Mouse (Mus musculus): ENCODE results near the gene Dnah8. TPM values are rescaled to one million over a fixed set of nuclear protein-coding genes. Genes with fewer than 3 reads are reported as not detected.

Gene Dnah8
- polyA plus RNA-seq, 1 experiment from 2014 or later, result 1.5 TPM

DNA sequence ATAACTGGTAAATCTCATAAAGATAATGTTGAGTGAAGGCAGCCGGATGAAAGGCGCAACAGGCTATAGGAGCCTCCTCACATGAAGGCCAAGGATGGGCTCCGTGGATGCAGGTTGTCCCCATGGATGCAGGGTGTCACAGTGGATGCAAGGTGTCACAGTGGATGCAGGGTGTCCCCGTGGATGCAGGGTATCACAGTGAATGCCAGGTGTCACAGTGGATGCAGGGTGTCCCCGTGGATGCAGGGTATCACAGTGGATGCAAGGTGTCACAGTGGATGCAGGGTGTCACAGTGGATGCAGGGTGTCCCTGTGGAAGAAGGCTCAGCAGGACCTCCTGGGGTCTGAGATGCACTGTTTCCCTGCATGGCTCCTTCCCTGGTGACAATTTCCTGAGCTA is 233.2 kb downstream of the Dnah8 start:
- WGBS, result 85% methylated on average over 5 of the region's 5 CpGs
- Histone ChIP-seq H3K9me3 (replicated peaks; ENCODE audit: control insufficient read depth, low read length) (no peaks in the 10 kb centered on the region), H3K4me3 (ENCODE audit: low read depth, low read length) (no peak overlapping the region), H3K4me2 (ENCODE audit: low read depth, low read length) (no peak overlapping the region), H3K9ac (replicated peaks; ENCODE audit: low read length) (no peak overlapping the region), H3K27me3 (ENCODE audit: control insufficient read depth, insufficient read depth, low read length) (no peaks in the 10 kb centered on the region), H3K27ac (replicated peaks; ENCODE audit: low read depth, low read length) (no peak overlapping the region), H3K36me3 (replicated peaks; ENCODE audit: control insufficient read depth, insufficient read depth, low read depth, low read length) (no peaks in the 10 kb centered on the region), H3K4me1 (ENCODE audit: control insufficient read depth, insufficient read depth, low read length) (no peaks in the 10 kb centered on the region)
- ATAC-seq (replicated peaks; ENCODE audit: insufficient number of reproducible peaks, low FRiP score, low TSS enrichment, low read depth), result no peak
- no peak for DNase-seq (ENCODE audit: low spot score)

DNA sequence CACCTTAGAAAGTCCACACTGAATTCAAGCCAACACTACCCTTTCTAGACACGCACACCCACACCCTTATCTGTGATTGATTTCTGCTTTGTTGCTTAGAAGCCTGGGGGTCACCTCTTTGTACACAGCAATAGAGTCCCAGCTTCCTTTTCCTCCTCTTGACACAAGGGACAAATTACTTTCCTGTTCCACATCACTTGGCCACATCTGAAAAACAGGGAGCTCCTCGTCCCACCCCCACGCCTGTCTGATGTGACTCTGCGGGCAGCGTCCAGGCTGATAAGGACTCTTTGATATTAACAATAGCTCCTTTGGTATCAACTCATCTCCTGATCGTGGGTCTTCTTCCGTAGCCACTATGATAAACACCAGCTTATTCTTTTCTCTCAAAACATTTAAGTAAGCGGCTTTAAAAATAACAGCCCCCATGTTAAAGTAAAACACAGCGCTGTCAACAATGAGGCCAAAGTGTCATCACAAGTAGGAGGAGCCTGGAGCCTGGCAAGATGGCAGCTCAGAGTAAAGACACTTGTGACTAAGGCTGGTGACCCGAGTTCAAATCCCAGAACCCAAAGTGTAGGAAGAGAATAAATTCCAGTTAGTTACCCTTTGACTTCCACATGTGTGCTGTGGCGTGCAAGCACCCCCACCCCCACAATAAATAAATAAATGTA is 234.6 kb downstream of the Dnah8 start:
- ATAC-seq (replicated peaks; ENCODE audit: insufficient number of reproducible peaks, low FRiP score, low TSS enrichment, low read depth), result no peak
- no peaks in the 10 kb centered on the region for H3K36me3 ChIP-seq (replicated peaks; ENCODE audit: control insufficient read depth, insufficient read depth, low read depth, low read length)

DNA sequence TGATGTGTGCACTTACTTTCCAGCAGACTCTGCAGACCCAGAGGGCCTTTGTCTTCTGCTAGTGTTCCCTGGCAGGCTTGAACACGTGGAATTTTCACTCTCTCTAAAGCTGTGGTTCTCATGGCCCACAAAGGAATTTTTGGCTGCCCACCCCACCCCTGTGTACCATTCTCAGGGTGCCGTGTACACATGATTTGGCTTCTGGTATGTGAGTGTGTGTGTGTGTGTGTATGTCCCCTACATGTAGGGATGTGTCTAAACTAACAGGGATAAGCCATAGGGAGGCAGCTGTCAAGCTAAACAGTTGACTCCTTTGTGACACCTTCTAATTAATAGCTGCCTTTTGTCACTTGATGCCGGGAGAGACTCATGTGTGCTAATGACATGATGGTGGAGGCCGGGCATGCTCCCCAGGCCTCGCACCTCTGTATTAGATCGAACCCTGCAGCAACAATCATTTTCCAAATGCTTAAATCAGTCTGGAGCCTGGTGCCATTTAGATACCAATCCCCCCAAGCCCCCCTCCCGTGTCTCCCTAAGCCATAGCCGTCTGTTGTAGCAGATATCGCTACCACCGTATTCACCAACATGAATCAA is 235.9 kb downstream of the Dnah8 start:
- Histone ChIP-seq H3K9ac (replicated peaks; ENCODE audit: low read length) (no peak overlapping the region), H3K27me3 (ENCODE audit: control insufficient read depth, insufficient read depth, low read length) (no peaks in the 10 kb centered on the region), H3K9me3 (replicated peaks; ENCODE audit: control insufficient read depth, low read length) (no peaks in the 10 kb centered on the region), H3K27ac (replicated peaks; ENCODE audit: low read depth, low read length) (no peak overlapping the region), H3K4me2 (ENCODE audit: low read depth, low read length) (no peak overlapping the region), H3K4me1 (ENCODE audit: control insufficient read depth, insufficient read depth, low read length) (no peaks in the 10 kb centered on the region), H3K4me3 (ENCODE audit: low read depth, low read length) (no peak overlapping the region), H3K36me3 (replicated peaks; ENCODE audit: control insufficient read depth, insufficient read depth, low read depth, low read length) (no peaks in the 10 kb centered on the region)
- no peak for ATAC-seq (replicated peaks; ENCODE audit: insufficient number of reproducible peaks, low FRiP score, low TSS enrichment, low read depth)
- no peak for DNase-seq (ENCODE audit: low spot score)
- 51% methylated on average over 10 of the region's 10 CpGs for WGBS

More for the DNA sequence above, 234.6 kb downstream of the Dnah8 start:
- WGBS, result 57% methylated on average over 11 of the region's 11 CpGs
- Histone ChIP-seq H3K4me2 (ENCODE audit: low read depth, low read length) (no peak overlapping the region), H3K27me3 (ENCODE audit: control insufficient read depth, insufficient read depth, low read length) (no peaks in the 10 kb centered on the region), H3K4me1 (ENCODE audit: control insufficient read depth, insufficient read depth, low read length) (no peaks in the 10 kb centered on the region), H3K27ac (replicated peaks; ENCODE audit: low read depth, low read length) (no peak overlapping the region), H3K9ac (replicated peaks; ENCODE audit: low read length) (no peak overlapping the region), H3K4me3 (ENCODE audit: low read depth, low read length) (no peak overlapping the region), H3K9me3 (replicated peaks; ENCODE audit: control insufficient read depth, low read length) (no peaks in the 10 kb centered on the region)
- DNase-seq (ENCODE audit: low spot score), result no peak

DNA sequence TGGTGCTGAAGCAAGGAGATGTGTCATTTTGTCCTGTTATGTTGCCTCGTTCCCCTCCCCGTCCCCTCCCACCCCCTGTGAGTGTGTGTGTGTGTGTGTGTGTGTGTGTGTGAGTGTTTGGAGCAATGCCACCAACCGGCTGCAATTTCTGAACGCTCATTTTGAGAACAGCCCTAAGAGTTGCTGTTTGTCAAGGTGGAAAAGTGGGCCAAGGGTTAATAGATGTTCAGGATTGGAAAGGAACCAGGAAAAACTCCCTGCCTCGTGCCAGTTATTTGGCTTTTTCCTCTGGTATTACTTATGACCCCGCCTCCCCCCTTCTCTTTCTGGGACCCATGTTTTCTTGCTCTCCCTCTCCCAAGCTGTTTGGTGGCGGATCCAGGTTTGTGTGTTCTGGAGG is 236.5 kb downstream of the Dnah8 start:
- ATAC-seq (replicated peaks; ENCODE audit: insufficient number of reproducible peaks, low FRiP score, low TSS enrichment, low read depth) (no peak), DNase-seq (ENCODE audit: low spot score) (no peak)
- no peaks in the 10 kb centered on the region for H3K27me3 ChIP-seq (ENCODE audit: control insufficient read depth, insufficient read depth, low read length)
- no peak overlapping the region for H3K9ac ChIP-seq (replicated peaks; ENCODE audit: low read length)
- H3K4me2 ChIP-seq (ENCODE audit: low read depth, low read length), result no peak overlapping the region
- no peaks in the 10 kb centered on the region for H3K4me1 ChIP-seq (ENCODE audit: control insufficient read depth, insufficient read depth, low read length)
- no peak overlapping the region for H3K27ac ChIP-seq (replicated peaks; ENCODE audit: low read depth, low read length)
- no peaks in the 10 kb centered on the region for H3K36me3 ChIP-seq (replicated peaks; ENCODE audit: control insufficient read depth, insufficient read depth, low read depth, low read length)
- no peak overlapping the region for H3K4me3 ChIP-seq (ENCODE audit: low read depth, low read length)
- no peaks in the 10 kb centered on the region for H3K9me3 ChIP-seq (replicated peaks; ENCODE audit: control insufficient read depth, low read length)
- WGBS, result 72% methylated on average over 7 of the region's 7 CpGs

DNA sequence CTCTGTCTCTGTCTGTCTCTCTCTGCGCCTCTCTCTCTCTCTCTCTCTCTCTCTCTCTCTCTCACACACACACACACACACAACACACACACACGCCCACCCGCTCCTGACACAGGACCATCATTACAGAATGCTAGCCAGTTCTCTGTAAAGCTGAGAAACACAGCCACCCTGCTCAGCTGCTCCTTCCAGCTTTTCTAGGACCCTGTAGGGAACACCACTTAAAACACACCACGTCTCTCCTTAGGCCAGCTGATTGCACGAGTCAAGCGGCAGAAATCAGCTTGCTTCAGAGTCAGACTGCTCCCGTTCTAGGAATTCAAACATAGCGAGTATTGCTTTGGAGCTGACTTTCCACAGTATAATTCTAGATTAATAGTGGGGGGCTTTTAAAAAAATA is 242.1 kb downstream of the Dnah8 start:
- Histone ChIP-seq H3K4me2 (ENCODE audit: low read depth, low read length) (no peak overlapping the region), H3K9me3 (replicated peaks; ENCODE audit: control insufficient read depth, low read length) (no peaks in the 10 kb centered on the region), H3K4me3 (ENCODE audit: low read depth, low read length) (no peak overlapping the region), H3K27ac (replicated peaks; ENCODE audit: low read depth, low read length) (no peak overlapping the region), H3K27me3 (ENCODE audit: control insufficient read depth, insufficient read depth, low read length) (no peaks in the 10 kb centered on the region), H3K36me3 (replicated peaks; ENCODE audit: control insufficient read depth, insufficient read depth, low read depth, low read length) (no peaks in the 10 kb centered on the region), H3K4me1 (ENCODE audit: control insufficient read depth, insufficient read depth, low read length) (no peaks in the 10 kb centered on the region), H3K9ac (replicated peaks; ENCODE audit: low read length) (no peak overlapping the region)
- no peak for ATAC-seq (replicated peaks; ENCODE audit: insufficient number of reproducible peaks, low FRiP score, low TSS enrichment, low read depth)
- WGBS, result 75% methylated on average over 8 of the region's 8 CpGs
- DNase-seq (ENCODE audit: low spot score), result no peak

- 88% methylated on average over 9 of the region's 9 CpGs for WGBS
- DNase-seq (ENCODE audit: low spot score) (no peak), ATAC-seq (replicated peaks; ENCODE audit: insufficient number of reproducible peaks, low FRiP score, low TSS enrichment, low read depth) (no peak)
- Histone ChIP-seq H3K27me3 (ENCODE audit: control insufficient read depth, insufficient read depth, low read length) (no peaks in the 10 kb centered on the region), H3K4me1 (ENCODE audit: control insufficient read depth, insufficient read depth, low read length) (no peaks in the 10 kb centered on the region), H3K4me2 (ENCODE audit: low read depth, low read length) (no peak overlapping the region), H3K9me3 (replicated peaks; ENCODE audit: control insufficient read depth, low read length) (no peaks in the 10 kb centered on the region), H3K36me3 (replicated peaks; ENCODE audit: control insufficient read depth, insufficient read depth, low read depth, low read length) (no peaks in the 10 kb centered on the region), H3K27ac (replicated peaks; ENCODE audit: low read depth, low read length) (no peak overlapping the region), H3K9ac (replicated peaks; ENCODE audit: low read length) (no peak overlapping the region), H3K4me3 (ENCODE audit: low read depth, low read length) (no peak overlapping the region)
Measured at GRCm38 (mm10) chr17:30866966-30867365, 242.8 kb downstream of the Dnah8 start.

- no peaks in the 10 kb centered on the region for H3K9me3 ChIP-seq (replicated peaks; ENCODE audit: control insufficient read depth, low read length)
- H3K27ac ChIP-seq (replicated peaks; ENCODE audit: low read depth, low read length), result no peak overlapping the region
- H3K9ac ChIP-seq (replicated peaks; ENCODE audit: low read length), result no peak overlapping the region
- 35% methylated on average over 10 of the region's 10 CpGs for WGBS
- DNase-seq (ENCODE audit: low spot score), result no peak
- no peaks in the 10 kb centered on the region for H3K4me1 ChIP-seq (ENCODE audit: control insufficient read depth, insufficient read depth, low read length)
- no peak overlapping the region for H3K4me2 ChIP-seq (ENCODE audit: low read depth, low read length)
- no peaks in the 10 kb centered on the region for H3K27me3 ChIP-seq (ENCODE audit: control insufficient read depth, insufficient read depth, low read length)
- no peaks in the 10 kb centered on the region for H3K36me3 ChIP-seq (replicated peaks; ENCODE audit: control insufficient read depth, insufficient read depth, low read depth, low read length)
- ATAC-seq (replicated peaks; ENCODE audit: insufficient number of reproducible peaks, low FRiP score, low TSS enrichment, low read depth), result no peak
- no peak overlapping the region for H3K4me3 ChIP-seq (ENCODE audit: low read depth, low read length)
Measured at GRCm38 (mm10) chr17:30871040-30871439, 246.9 kb downstream of the Dnah8 start.

GRCm38 (mm10) chr17:30874276-30874675 is 250.1 kb downstream of the Dnah8 start:
- no peak overlapping the region for H3K27ac ChIP-seq (replicated peaks; ENCODE audit: low read depth, low read length)
- H3K36me3 ChIP-seq (replicated peaks; ENCODE audit: control insufficient read depth, insufficient read depth, low read depth, low read length), result no peaks in the 10 kb centered on the region
- no peaks in the 10 kb centered on the region for H3K27me3 ChIP-seq (ENCODE audit: control insufficient read depth, insufficient read depth, low read length)
- DNase-seq (ENCODE audit: low spot score), result no peak
- no peaks in the 10 kb centered on the region for H3K4me1 ChIP-seq (ENCODE audit: control insufficient read depth, insufficient read depth, low read length)
- H3K4me2 ChIP-seq (ENCODE audit: low read depth, low read length), result no peak overlapping the region
- no peak overlapping the region for H3K4me3 ChIP-seq (ENCODE audit: low read depth, low read length)
- ATAC-seq (replicated peaks; ENCODE audit: insufficient number of reproducible peaks, low FRiP score, low TSS enrichment, low read depth), result no peak
- 62% methylated on average over 15 of the region's 15 CpGs for WGBS
- no peak overlapping the region for H3K9ac ChIP-seq (replicated peaks; ENCODE audit: low read length)
- H3K9me3 ChIP-seq (replicated peaks; ENCODE audit: control insufficient read depth, low read length), result no peaks in the 10 kb centered on the region
